Mouse (Mus musculus): ENCODE results near the gene Sf3a2. TPM values are rescaled to one million over a fixed set of nuclear protein-coding genes. Genes with fewer than 3 reads are reported as not detected.
A peak's percentile ranks its signal among the peaks of the same experiment; 100 is the strongest.

Gene Sf3a2
- polyA plus RNA-seq, 1 experiment = 40.2 TPM

DNA sequence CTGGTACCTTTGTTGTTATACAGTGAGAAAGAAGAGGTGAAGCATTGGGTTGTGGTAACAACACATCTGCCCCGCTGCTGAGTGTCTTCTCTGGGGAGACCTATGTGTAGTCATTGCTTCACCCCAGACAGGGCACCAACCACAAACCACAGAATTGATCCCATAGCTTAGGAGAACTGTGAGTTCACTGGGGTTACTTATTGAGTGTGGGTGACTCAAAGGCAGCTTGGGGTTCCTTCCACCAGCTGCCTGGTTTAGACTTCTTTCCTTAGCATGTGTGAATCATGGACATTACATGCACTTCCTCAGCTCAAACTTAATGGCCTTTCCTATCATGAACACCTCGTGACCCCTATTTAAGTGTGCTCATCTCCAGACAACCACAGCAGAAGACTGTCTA is 34.5 kb upstream of the Sf3a2 start:
- TF ChIP-seq CTCF (IDR thresholded peaks at IDR 0.05; ENCODE audit: extremely low read depth, insufficient read length, insufficient replicate concordance, low read depth, low read length) (no peak), POLR2A (IDR thresholded peaks at IDR 0.05; ENCODE audit: low read depth, low read length) (no peak)
- H3K4me3 ChIP-seq (ENCODE audit: low read depth, low read length) = no peak overlapping the region
- peaks cover 32% of the 10 kb centered on the region for H3K4me1 ChIP-seq (ENCODE audit: control insufficient read depth, insufficient read depth, insufficient read length, low read length)
- H3K27me3 ChIP-seq (ENCODE audit: control insufficient read depth, insufficient read depth, low read length) = no peaks in the 10 kb centered on the region
- H3K27ac ChIP-seq (ENCODE audit: insufficient read depth, low read depth, low read length) = no peak overlapping the region
- H3K36me3 ChIP-seq (ENCODE audit: control insufficient read depth, insufficient read depth, low read length) = peaks cover 32% of the 10 kb centered on the region
- WGBS = 86% methylated on average over 2 of the region's 2 CpGs

DNA sequence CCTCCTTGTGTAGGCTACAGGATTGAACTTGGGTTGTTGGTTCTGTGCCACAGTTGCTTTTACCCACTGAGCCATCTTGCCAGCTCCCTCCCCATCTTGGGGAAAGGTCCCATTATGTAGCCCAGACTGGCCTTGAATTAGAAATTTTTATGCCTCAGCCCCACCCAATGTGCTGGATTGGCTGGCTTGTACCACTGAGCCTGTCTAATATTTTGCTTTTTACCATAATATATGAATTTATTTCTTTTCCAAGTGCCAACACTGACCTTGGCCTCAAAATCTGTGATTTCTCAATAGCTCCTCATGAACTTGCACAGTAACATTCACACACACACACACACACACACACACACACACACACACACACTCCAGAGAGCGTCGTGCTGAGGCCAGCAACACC is 32.3 kb upstream of the Sf3a2 start:
- no peaks in the 10 kb centered on the region for H3K27me3 ChIP-seq (ENCODE audit: control insufficient read depth, insufficient read depth, low read length)
- H3K4me1 ChIP-seq (ENCODE audit: control insufficient read depth, insufficient read depth, insufficient read length, low read length) = peaks cover 22% of the 10 kb centered on the region
- TF ChIP-seq CTCF (IDR thresholded peaks at IDR 0.05; ENCODE audit: extremely low read depth, insufficient read length, insufficient replicate concordance, low read depth, low read length) (no peak), POLR2A (IDR thresholded peaks at IDR 0.05; ENCODE audit: low read depth, low read length) (no peak)
- H3K36me3 ChIP-seq (ENCODE audit: control insufficient read depth, insufficient read depth, low read length) = peaks cover 50% of the 10 kb centered on the region
- H3K4me3 ChIP-seq (ENCODE audit: low read depth, low read length) = no peak overlapping the region
- WGBS = 74% methylated on average over 2 of the region's 2 CpGs
- H3K27ac ChIP-seq (ENCODE audit: insufficient read depth, low read depth, low read length) = no peak overlapping the region

DNA sequence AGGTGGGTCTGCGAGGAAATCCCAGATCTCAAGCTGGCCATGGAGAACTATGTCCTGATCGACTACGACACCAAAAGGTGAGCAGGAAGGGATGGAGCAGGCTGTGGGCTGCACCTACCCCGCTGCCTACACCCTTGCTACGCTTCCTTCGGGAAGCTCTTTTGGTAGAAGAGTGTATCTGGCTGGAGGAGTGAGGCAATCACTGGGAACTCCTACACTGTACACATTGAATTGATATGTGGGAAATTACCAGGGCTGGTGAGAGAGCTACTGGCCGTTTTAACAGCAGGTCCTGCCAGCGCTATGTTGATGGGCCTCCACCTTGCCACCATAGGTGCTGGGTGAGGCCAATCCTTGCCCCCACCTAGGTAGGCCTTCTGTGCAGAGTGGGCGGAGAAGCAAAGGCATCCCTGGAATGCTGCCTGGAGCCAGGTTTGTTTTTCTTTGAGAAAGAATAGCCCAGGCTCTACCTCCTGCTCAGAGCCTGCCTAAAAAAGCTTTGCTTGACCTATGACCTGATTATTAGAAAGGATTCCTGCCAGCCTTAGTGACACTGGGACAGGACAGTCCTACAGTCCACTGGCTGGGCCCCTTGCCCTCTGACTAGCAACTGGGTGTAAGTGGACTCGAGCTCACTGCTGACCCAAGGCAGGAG is 31.7 kb upstream of the Sf3a2 start:
- peaks cover 19% of the 10 kb centered on the region for H3K4me1 ChIP-seq (ENCODE audit: control insufficient read depth, insufficient read depth, insufficient read length, low read length)
- H3K4me3 ChIP-seq (ENCODE audit: low read depth, low read length) = no peak overlapping the region
- no peaks in the 10 kb centered on the region for H3K27me3 ChIP-seq (ENCODE audit: control insufficient read depth, insufficient read depth, low read length)
- peaks cover 55% of the 10 kb centered on the region for H3K36me3 ChIP-seq (ENCODE audit: control insufficient read depth, insufficient read depth, low read length)
- no peak overlapping the region for H3K27ac ChIP-seq (ENCODE audit: insufficient read depth, low read depth, low read length)
- 74% methylated on average over 10 of the region's 10 CpGs for WGBS
- TF ChIP-seq POLR2A (IDR thresholded peaks at IDR 0.05; ENCODE audit: low read depth, low read length) (no peak), CTCF (IDR thresholded peaks at IDR 0.05; ENCODE audit: extremely low read depth, insufficient read length, insufficient replicate concordance, low read depth, low read length) (no peak)

DNA sequence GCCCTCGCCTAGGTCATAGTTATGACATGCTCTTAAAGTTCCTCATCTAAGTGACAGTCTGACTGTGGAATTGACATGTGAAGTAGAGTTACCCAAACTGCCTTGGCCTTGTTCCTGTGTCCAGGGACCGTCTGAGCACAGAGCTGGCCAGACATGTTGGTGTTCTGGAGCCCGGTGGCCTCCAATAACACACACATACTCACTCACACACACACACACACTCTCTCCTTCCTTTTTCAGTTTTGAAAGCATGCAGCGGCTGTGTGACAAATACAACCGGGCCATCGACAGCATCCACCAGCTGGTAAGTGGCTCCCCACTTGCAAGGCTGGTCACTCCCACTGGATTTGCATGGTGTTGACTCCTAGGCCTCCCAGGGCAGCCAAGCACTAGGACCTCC is 29.6 kb upstream of the Sf3a2 start:
- peaks cover 9% of the 10 kb centered on the region for H3K4me1 ChIP-seq (ENCODE audit: control insufficient read depth, insufficient read depth, insufficient read length, low read length)
- WGBS = 89% methylated on average over 6 of the region's 6 CpGs
- H3K36me3 ChIP-seq (ENCODE audit: control insufficient read depth, insufficient read depth, low read length) = peaks cover 75% of the 10 kb centered on the region

DNA sequence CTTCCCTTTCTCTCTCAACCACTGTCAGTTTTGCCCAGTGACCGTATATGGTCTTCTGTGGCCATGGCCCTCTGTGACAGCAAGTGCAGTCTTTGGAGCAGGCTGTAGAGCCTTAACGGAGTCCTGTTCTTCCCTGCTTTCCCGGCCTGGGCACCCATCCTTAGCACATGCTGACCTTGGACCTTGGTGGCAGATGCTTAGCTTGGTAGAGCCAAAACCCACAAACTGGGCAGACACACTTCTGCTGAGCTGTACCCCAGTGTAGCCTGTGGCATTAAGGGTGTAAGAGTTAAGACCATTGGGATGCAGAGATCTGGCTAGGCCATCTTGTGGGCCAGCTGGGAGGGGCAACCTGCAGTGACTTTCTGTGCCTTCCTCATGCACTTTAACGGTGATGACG is 24.2 kb upstream of the Sf3a2 start:
- H3K27me3 ChIP-seq (ENCODE audit: control insufficient read depth, insufficient read depth, low read length) = no peaks in the 10 kb centered on the region
- H3K27ac ChIP-seq (ENCODE audit: insufficient read depth, low read depth, low read length) = no peak overlapping the region; the same call in 1 of the 2 replicates
- WGBS = 83% methylated on average over 5 of the region's 5 CpGs
- peaks cover 3% of the 10 kb centered on the region; the same call in 1 of the 2 replicates for H3K4me1 ChIP-seq (ENCODE audit: control insufficient read depth, insufficient read depth, insufficient read length, low read length)
- H3K36me3 ChIP-seq (ENCODE audit: control insufficient read depth, insufficient read depth, low read length) = peaks cover 91% of the 10 kb centered on the region
- TF ChIP-seq POLR2A (IDR thresholded peaks at IDR 0.05; ENCODE audit: low read depth, low read length) = no peak
- TF ChIP-seq CTCF (IDR thresholded peaks at IDR 0.05; ENCODE audit: extremely low read depth, insufficient read length, insufficient replicate concordance, low read depth, low read length) = no peak
- no peak overlapping the region for H3K4me3 ChIP-seq (ENCODE audit: low read depth, low read length)

More for the DNA sequence above, 29.6 kb upstream of the Sf3a2 start:
- H3K27me3 ChIP-seq (ENCODE audit: control insufficient read depth, insufficient read depth, low read length) = no peaks in the 10 kb centered on the region
- TF ChIP-seq POLR2A (IDR thresholded peaks at IDR 0.05; ENCODE audit: low read depth, low read length) (no peak), CTCF (IDR thresholded peaks at IDR 0.05; ENCODE audit: extremely low read depth, insufficient read length, insufficient replicate concordance, low read depth, low read length) (no peak)
- no peak overlapping the region for H3K4me3 ChIP-seq (ENCODE audit: low read depth, low read length)
- no peak overlapping the region for H3K27ac ChIP-seq (ENCODE audit: insufficient read depth, low read depth, low read length)

DNA sequence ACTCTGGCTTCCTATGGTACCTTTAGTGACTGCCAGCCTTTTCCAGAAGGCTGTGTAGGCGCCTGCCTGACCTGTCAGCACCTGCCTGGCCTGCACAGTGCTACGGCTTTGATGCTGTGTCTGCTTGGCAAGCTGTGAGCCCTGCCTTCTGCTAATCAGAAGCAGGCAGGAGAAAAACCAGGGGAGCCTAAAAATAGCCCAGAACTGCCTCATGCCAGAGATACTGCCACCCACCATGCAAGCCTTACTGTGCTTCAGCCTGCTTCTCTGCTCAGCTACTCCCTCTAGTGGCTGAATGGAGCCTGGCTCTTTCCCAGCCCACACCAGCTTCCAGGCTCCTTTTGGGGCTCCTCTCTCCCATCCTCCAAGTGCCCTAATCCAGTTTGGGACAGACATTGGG is 23.4 kb upstream of the Sf3a2 start:
- Histone ChIP-seq H3K4me1 (ENCODE audit: control insufficient read depth, insufficient read depth, insufficient read length, low read length) (peaks cover 3% of the 10 kb centered on the region; the same call in 1 of the 2 replicates), H3K27ac (ENCODE audit: insufficient read depth, low read depth, low read length) (no peak overlapping the region; the same call in 1 of the 2 replicates), H3K36me3 (ENCODE audit: control insufficient read depth, insufficient read depth, low read length) (peaks cover 93% of the 10 kb centered on the region), H3K4me3 (ENCODE audit: low read depth, low read length) (no peak overlapping the region), H3K27me3 (ENCODE audit: control insufficient read depth, insufficient read depth, low read length) (no peaks in the 10 kb centered on the region)
- 50% methylated on average over 2 of the region's 2 CpGs for WGBS
- TF ChIP-seq POLR2A (IDR thresholded peaks at IDR 0.05; ENCODE audit: low read depth, low read length) (no peak), CTCF (IDR thresholded peaks at IDR 0.05; ENCODE audit: extremely low read depth, insufficient read length, insufficient replicate concordance, low read depth, low read length) (peak; percentile 96; the same call in 1 of the 2 replicates)

DNA sequence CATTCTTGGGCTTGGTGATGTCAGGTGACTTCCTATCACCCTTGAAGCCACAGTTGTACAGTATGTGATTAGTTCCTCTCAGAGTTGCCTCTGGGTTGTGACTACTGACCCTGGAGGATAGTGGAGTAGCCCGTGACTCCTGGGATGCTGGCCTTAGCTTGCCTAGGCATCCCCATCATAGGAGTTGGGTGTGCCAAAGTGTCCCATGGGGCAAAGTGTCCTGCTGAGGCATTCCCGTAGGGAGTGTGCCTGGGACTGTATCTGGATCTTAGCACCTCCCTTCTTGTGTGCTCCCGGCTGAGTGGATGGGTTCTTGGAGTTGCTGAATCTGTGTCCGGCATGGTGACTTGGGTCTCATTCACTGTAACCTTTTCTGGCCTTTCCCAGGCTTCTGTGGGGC is 23.0 kb upstream of the Sf3a2 start:
- no peaks in the 10 kb centered on the region for H3K27me3 ChIP-seq (ENCODE audit: control insufficient read depth, insufficient read depth, low read length)
- WGBS = 86% methylated on average over 4 of the region's 4 CpGs
- no peak overlapping the region for H3K4me3 ChIP-seq (ENCODE audit: low read depth, low read length)
- H3K27ac ChIP-seq (ENCODE audit: insufficient read depth, low read depth, low read length) = no peak overlapping the region
- H3K36me3 ChIP-seq (ENCODE audit: control insufficient read depth, insufficient read depth, low read length) = peaks cover 91% of the 10 kb centered on the region
- H3K4me1 ChIP-seq (ENCODE audit: control insufficient read depth, insufficient read depth, insufficient read length, low read length) = peaks cover 3% of the 10 kb centered on the region; the same call in 1 of the 2 replicates
- TF ChIP-seq CTCF (IDR thresholded peaks at IDR 0.05; ENCODE audit: extremely low read depth, insufficient read length, insufficient replicate concordance, low read depth, low read length) = no peak
- TF ChIP-seq POLR2A (IDR thresholded peaks at IDR 0.05; ENCODE audit: low read depth, low read length) = no peak
